Mouse (Mus musculus): ENCODE measurements around the gene Atp6v0a2. TPM values are rescaled to one million over a fixed set of nuclear protein-coding genes. Genes with fewer than 3 reads are reported as not detected.
A peak's percentile ranks its signal among the peaks of the same experiment; 100 is the strongest.
"Not testable (repeated sequence)": the region's sequence is repeated elsewhere in the genome, so short reads cannot be mapped to it uniquely, and the experiment has no call there.

Atp6v0a2 gene
- 22.8 TPM for polyA plus RNA-seq (2012; fragmentation: generic; extraction: Trizol)
- long read RNA-seq, experiment 1, full-length matches to known transcripts = 10 of 19 reads
- long read RNA-seq, experiment 1, partial matches to known transcripts = 2 of 19 reads
- long read RNA-seq, experiment 1, other reads (novel, unspliced or antisense) = 7 of 19 reads
- long read RNA-seq, experiment 2, full-length matches to known transcripts = 377 of 443 reads
- long read RNA-seq, experiment 2, partial matches to known transcripts = 13 of 443 reads
- long read RNA-seq, experiment 2, other reads (novel, unspliced or antisense) = 53 of 443 reads

GRCm38 (mm10) chr5:124628448-124629363 is at the start of gene Atp6v0a2:
TSS of gene Atp6v0a2 (plus strand) at chr5:124628576.
- Histone ChIP-seq H3K36me3 (ENCODE audit: control insufficient read depth, insufficient read depth) (no peaks in the 10 kb centered on the region), H3K79me3 (ENCODE audit: low read depth) (peaks cover 9% of the 10 kb centered on the region), H3ac (ENCODE audit: control insufficient read depth, insufficient read length, low read depth) (peak within 1 kb of the TSS; percentile 95), H3K27me3 (ENCODE audit: control insufficient read depth, insufficient read depth, insufficient read length) (no peaks in the 10 kb centered on the region), H3K79me2 (ENCODE audit: control insufficient read depth, insufficient read depth) (peaks cover 26% of the 10 kb centered on the region), H3K4me3 (ENCODE audit: insufficient read depth, poor library complexity, severe bottlenecking) (peak within 1 kb of the TSS; percentile 72)
- TF ChIP-seq USF1 (IDR thresholded peaks at IDR 0.05; ENCODE audit: low read depth) (no peak), CEBPB (IDR thresholded peaks at IDR 0.05; ENCODE audit: low read depth) (no peak), MAX (IDR thresholded peaks at IDR 0.05) (no peak), MYOG (IDR thresholded peaks at IDR 0.05; ENCODE audit: control insufficient read depth, extremely low read depth, insufficient read length) (no peak), FOSL1 (IDR thresholded peaks at IDR 0.05; ENCODE audit: insufficient read depth, low read length, poor library complexity, severe bottlenecking) (no peak), CTCF (IDR thresholded peaks at IDR 0.05; ENCODE audit: control insufficient read depth, insufficient read depth, insufficient read length) (no peak), MYOD1 (IDR thresholded peaks at IDR 0.05; ENCODE audit: control insufficient read depth, insufficient read length, low read depth) (no peak)

- Histone ChIP-seq H3K4me3 (ENCODE audit: insufficient read depth, poor library complexity, severe bottlenecking) (peak within 1 kb of the TSS; percentile 92), H3K27me3 (ENCODE audit: control insufficient read depth, insufficient read depth, insufficient read length) (no peaks in the 10 kb centered on the region), H3K36me3 (ENCODE audit: control insufficient read depth, insufficient read depth) (peaks cover 34% of the 10 kb centered on the region), H3K79me3 (ENCODE audit: low read depth) (peaks cover 24% of the 10 kb centered on the region), H3ac (ENCODE audit: control insufficient read depth, insufficient read length, low read depth) (peak within 1 kb of the TSS; percentile 62), H3K79me2 (ENCODE audit: control insufficient read depth, insufficient read depth) (peaks cover 46% of the 10 kb centered on the region)
- TF ChIP-seq MAX (IDR thresholded peaks at IDR 0.05) (peak; percentile 88), FOSL1 (IDR thresholded peaks at IDR 0.05; ENCODE audit: insufficient read depth, low read length, poor library complexity, severe bottlenecking) (no peak), CEBPB (IDR thresholded peaks at IDR 0.05; ENCODE audit: low read depth) (no peak)
Measured at GRCm38 (mm10) chr5:124578633-124579317, 49.6 kb upstream of the Atp6v0a2 start, which contains the start of the genes Eif2b1 and Gtf2h3. TSS of gene Eif2b1 (minus strand) at chr5:124579131. TSS of gene Gtf2h3 (plus strand) at chr5:124579140.

GRCm38 (mm10) chr5:124582515-124582914 is 45.9 kb upstream of the Atp6v0a2 start:
- no peaks in the 10 kb centered on the region for H3K27me3 ChIP-seq (ENCODE audit: control insufficient read depth, insufficient read depth, insufficient read length)
- peaks cover 24% of the 10 kb centered on the region for H3K79me3 ChIP-seq (ENCODE audit: low read depth)
- H3K4me3 ChIP-seq (ENCODE audit: insufficient read depth, poor library complexity, severe bottlenecking) = no peak overlapping the region
- H3K79me2 ChIP-seq (ENCODE audit: control insufficient read depth, insufficient read depth) = peaks cover 39% of the 10 kb centered on the region
- H3K36me3 ChIP-seq (ENCODE audit: control insufficient read depth, insufficient read depth) = peaks cover 29% of the 10 kb centered on the region
- no peak for TF ChIP-seq MYOG (IDR thresholded peaks at IDR 0.05; ENCODE audit: control insufficient read depth, extremely low read depth, insufficient read length)
- no peak for TF ChIP-seq MYOD1 (IDR thresholded peaks at IDR 0.05; ENCODE audit: control insufficient read depth, insufficient read length, low read depth)
- no peak for TF ChIP-seq FOSL1 (IDR thresholded peaks at IDR 0.05; ENCODE audit: insufficient read depth, low read length, poor library complexity, severe bottlenecking)
- no peak overlapping the region for H3ac ChIP-seq (ENCODE audit: control insufficient read depth, insufficient read length, low read depth)

GRCm38 (mm10) chr5:124592768-124593167 is 35.6 kb upstream of the Atp6v0a2 start:
- H3K27me3 ChIP-seq (ENCODE audit: control insufficient read depth, insufficient read depth, insufficient read length) = no peaks in the 10 kb centered on the region
- peaks cover 37% of the 10 kb centered on the region for H3K36me3 ChIP-seq (ENCODE audit: control insufficient read depth, insufficient read depth)
- H3ac ChIP-seq (ENCODE audit: control insufficient read depth, insufficient read length, low read depth) = no peak overlapping the region
- H3K79me2 ChIP-seq (ENCODE audit: control insufficient read depth, insufficient read depth) = no peaks in the 10 kb centered on the region
- TF ChIP-seq CEBPB (IDR thresholded peaks at IDR 0.05; ENCODE audit: low read depth) (no peak), MAX (IDR thresholded peaks at IDR 0.05) (no peak), CTCF (IDR thresholded peaks at IDR 0.05; ENCODE audit: control insufficient read depth, insufficient read depth, insufficient read length) (no peak), MYOD1 (IDR thresholded peaks at IDR 0.05; ENCODE audit: control insufficient read depth, insufficient read length, low read depth) (no peak), USF1 (IDR thresholded peaks at IDR 0.05; ENCODE audit: low read depth) (no peak), MYOG (IDR thresholded peaks at IDR 0.05; ENCODE audit: control insufficient read depth, extremely low read depth, insufficient read length) (no peak), FOSL1 (IDR thresholded peaks at IDR 0.05; ENCODE audit: insufficient read depth, low read length, poor library complexity, severe bottlenecking) (no peak)
- H3K4me3 ChIP-seq (ENCODE audit: insufficient read depth, poor library complexity, severe bottlenecking) = no peak overlapping the region
- no peaks in the 10 kb centered on the region for H3K79me3 ChIP-seq (ENCODE audit: low read depth)

GRCm38 (mm10) chr5:124598224-124599174 is 29.9 kb upstream of the Atp6v0a2 start:
- Histone ChIP-seq H3K4me3 (ENCODE audit: insufficient read depth, poor library complexity, severe bottlenecking) (peak overlapping the region; percentile 36), H3K36me3 (ENCODE audit: control insufficient read depth, insufficient read depth) (peaks cover 15% of the 10 kb centered on the region), H3K79me2 (ENCODE audit: control insufficient read depth, insufficient read depth) (no peaks in the 10 kb centered on the region), H3K79me3 (ENCODE audit: low read depth) (no peaks in the 10 kb centered on the region), H3ac (ENCODE audit: control insufficient read depth, insufficient read length, low read depth) (peak overlapping the region; percentile 28), H3K27me3 (ENCODE audit: control insufficient read depth, insufficient read depth, insufficient read length) (no peaks in the 10 kb centered on the region)
- no peak for TF ChIP-seq MYOG (IDR thresholded peaks at IDR 0.05; ENCODE audit: control insufficient read depth, extremely low read depth, insufficient read length)
- no peak for TF ChIP-seq FOSL1 (IDR thresholded peaks at IDR 0.05; ENCODE audit: insufficient read depth, low read length, poor library complexity, severe bottlenecking)
- no peak for TF ChIP-seq CTCF (IDR thresholded peaks at IDR 0.05; ENCODE audit: control insufficient read depth, insufficient read depth, insufficient read length)
- TF ChIP-seq USF1 (IDR thresholded peaks at IDR 0.05; ENCODE audit: low read depth) = no peak
- no peak for TF ChIP-seq MAX (IDR thresholded peaks at IDR 0.05)
- TF ChIP-seq CEBPB (IDR thresholded peaks at IDR 0.05; ENCODE audit: low read depth) = no peak
- no peak for TF ChIP-seq MYOD1 (IDR thresholded peaks at IDR 0.05; ENCODE audit: control insufficient read depth, insufficient read length, low read depth)

- H3ac ChIP-seq (ENCODE audit: control insufficient read depth, insufficient read length, low read depth); H3K4me3 ChIP-seq (ENCODE audit: insufficient read depth, poor library complexity, severe bottlenecking); H3K79me3 ChIP-seq (ENCODE audit: low read depth); H3K27me3 ChIP-seq (ENCODE audit: control insufficient read depth, insufficient read depth, insufficient read length); H3K79me2 ChIP-seq (ENCODE audit: control insufficient read depth, insufficient read depth): not testable (repeated sequence)
- H3K36me3 ChIP-seq (ENCODE audit: control insufficient read depth, insufficient read depth) = peaks cover 10% of the 10 kb centered on the region
Measured at GRCm38 (mm10) chr5:124599726-124600125, 28.6 kb upstream of the Atp6v0a2 start.

Data from C2C12 (cell line).